Mouse (Mus musculus) heart, embryonic 11.5 days (tissue): ENCODE data around the gene Azi2. TPM values are rescaled to one million over a fixed set of nuclear protein-coding genes. Genes with fewer than 3 reads are reported as not detected.

Experiments used
- ATAC-seq: fragments of 200-750 bp; cut with Nextera tagmentation; replicated peaks from 2 replicates; pipeline ENCODE4 v1.8.0; 2017; ENCODE audit warnings: moderate library complexity; ENCODE audit not compliant: insufficient number of reproducible peaks, low FRiP score, low TSS enrichment
- H3K27ac ChIP-seq: fragments of 300-500 bp; sonication (generic); 2 replicates; pipeline ENCODE4 v1.5.1; 2014; ENCODE audit warnings: mild to moderate bottlenecking, low read depth, low read length
- H3K27me3 ChIP-seq: fragments of 300-500 bp; sonication (generic); 2 replicates; pipeline ENCODE4 v1.6.1; 2014; ENCODE audit warnings: mild to moderate bottlenecking, low read length, mixed read lengths; ENCODE audit not compliant: control insufficient read depth, insufficient read depth
- H3K36me3 ChIP-seq: fragments of 300-500 bp; sonication (generic); 2 replicates; pipeline ENCODE4 v1.6.1; 2014; ENCODE audit warnings: mild to moderate bottlenecking, low read length, moderate library complexity, mixed read lengths; ENCODE audit not compliant: control insufficient read depth, insufficient read depth
- H3K4me1 ChIP-seq: fragments of 300-500 bp; sonication (generic); 2 replicates; pipeline ENCODE4 v1.6.1; 2014; ENCODE audit warnings: low read length; ENCODE audit not compliant: control insufficient read depth, insufficient read depth
- H3K4me2 ChIP-seq: fragments of 300-500 bp; sonication (generic); 2 replicates; pipeline ENCODE4 v1.6.1; 2014; ENCODE audit warnings: mild to moderate bottlenecking, moderate library complexity
- H3K4me3 ChIP-seq: fragments of 300-500 bp; sonication (generic); 2 replicates; pipeline ENCODE4 v1.5.1; 2014; ENCODE audit warnings: low read depth, low read length
- H3K9ac ChIP-seq: fragments of 300-500 bp; sonication (generic); 2 replicates; pipeline ENCODE4 v1.6.1; 2014; ENCODE audit warnings: mild to moderate bottlenecking, low read depth, low read length, moderate library complexity
- H3K9me3 ChIP-seq: fragments of 300-500 bp; sonication (generic); replicated peaks from 2 replicates; pipeline ENCODE4 v1.6.1; 2016; ENCODE audit warnings: low read length; ENCODE audit not compliant: control insufficient read depth
- WGBS: fragments of 180-500 bp; shearing (Covaris S2); extraction: QIAGEN DNeasy Blood & Tissue Kit; methylation state at CpG from one replicate; pipeline ENCODE4 v1.1.7; 2014; ENCODE audit not compliant: insufficient replicate concordance; 5-methylcytosine and 5-hydroxymethylcytosine counted together
- polyA plus RNA-seq: library from polyadenylated mRNA; unstranded; fragments of >200 nt; fragmentation: Nextera tagmentation; extraction: Ambion mirVana; gene quantifications from 2 replicates; pipeline ENCODE4 v1.2.1, GENCODE M21; 2014

Azi2 gene
- polyA plus RNA-seq, 1 experiment from 2014 or later: 68.6 TPM

DNA sequence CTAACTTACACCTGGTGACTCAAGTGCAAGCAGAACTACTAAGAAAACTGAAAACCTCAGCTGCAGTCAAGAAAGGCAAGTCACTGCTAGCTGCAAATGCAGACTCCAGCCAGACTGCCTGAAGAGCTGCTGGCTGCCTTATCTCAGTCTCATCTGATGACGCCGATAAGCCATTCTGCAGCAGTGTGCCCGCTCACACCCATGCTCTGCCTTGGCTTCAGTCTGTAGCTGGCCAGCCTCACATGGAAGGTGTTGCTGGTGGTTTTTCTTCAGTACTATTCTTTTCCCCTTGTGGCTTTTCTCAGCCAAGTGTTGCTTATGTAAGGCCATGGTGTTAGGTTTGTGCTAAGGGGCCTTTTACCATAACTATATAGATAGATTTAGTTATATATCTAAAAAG, 18.8 kb downstream of the Azi2 start:
- Histone ChIP-seq H3K36me3 (peaks cover 11% of the 10 kb centered on the region), H3K9ac (no peak overlapping the region), H3K4me3 (no peak overlapping the region), H3K4me1 (no peaks in the 10 kb centered on the region), H3K27me3 (no peaks in the 10 kb centered on the region), H3K27ac (no peak overlapping the region), H3K9me3 (no peaks in the 10 kb centered on the region), H3K4me2 (no peak overlapping the region)
- no peak for ATAC-seq
- 77% methylated on average over 3 of the region's 3 CpGs for WGBS

GRCm38 (mm10) chr9:118070442-118070841, 30.1 kb downstream of the Azi2 start:
- no peak for ATAC-seq
- Histone ChIP-seq H3K27me3 (no peaks in the 10 kb centered on the region), H3K4me2 (no peak overlapping the region), H3K9me3 (no peaks in the 10 kb centered on the region), H3K27ac (no peak overlapping the region), H3K4me1 (no peaks in the 10 kb centered on the region), H3K36me3 (no peaks in the 10 kb centered on the region), H3K9ac (no peak overlapping the region), H3K4me3 (no peak overlapping the region)
- WGBS: 89% methylated on average over 6 of the region's 6 CpGs

- no peak overlapping the region for H3K27ac ChIP-seq
- WGBS: 74% methylated on average over 3 of the region's 3 CpGs
- H3K36me3 ChIP-seq: no peaks in the 10 kb centered on the region
- ATAC-seq: no peak
- no peaks in the 10 kb centered on the region for H3K4me1 ChIP-seq
- H3K9ac ChIP-seq: no peak overlapping the region
- H3K4me2 ChIP-seq: no peak overlapping the region
- no peak overlapping the region for H3K4me3 ChIP-seq
- no peaks in the 10 kb centered on the region for H3K27me3 ChIP-seq
- no peaks in the 10 kb centered on the region for H3K9me3 ChIP-seq
Observed at GRCm38 (mm10) chr9:118071337-118071736, 31.0 kb downstream of the Azi2 start.

DNA sequence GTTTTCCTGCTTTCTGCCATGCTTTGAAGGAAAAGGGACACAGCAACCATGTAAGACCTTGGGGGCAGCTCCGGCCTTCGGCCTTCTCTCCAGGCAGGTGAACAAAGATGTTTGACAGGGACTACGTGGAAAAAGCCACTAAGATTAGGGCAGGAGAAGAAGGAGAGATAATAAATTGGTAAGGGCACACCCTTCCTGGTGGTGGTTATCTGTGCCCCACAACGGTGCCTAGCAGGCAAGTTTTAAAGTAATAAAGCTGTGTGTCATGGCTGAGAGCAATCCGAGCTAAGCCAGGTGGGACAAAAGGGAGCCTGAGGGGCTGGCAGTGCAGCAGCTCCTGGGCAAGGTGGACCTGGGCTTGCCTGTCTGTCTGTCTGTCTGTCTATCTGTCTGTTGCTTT, 31.8 kb downstream of the Azi2 start:
- H3K4me2 ChIP-seq: no peak overlapping the region
- H3K4me3 ChIP-seq: no peak overlapping the region
- H3K36me3 ChIP-seq: no peaks in the 10 kb centered on the region
- no peaks in the 10 kb centered on the region for H3K27me3 ChIP-seq
- no peak overlapping the region for H3K27ac ChIP-seq
- 68% methylated on average over 5 of the region's 5 CpGs for WGBS
- no peak overlapping the region for H3K9ac ChIP-seq
- no peaks in the 10 kb centered on the region for H3K9me3 ChIP-seq
- H3K4me1 ChIP-seq: no peaks in the 10 kb centered on the region
- ATAC-seq: no peak

DNA sequence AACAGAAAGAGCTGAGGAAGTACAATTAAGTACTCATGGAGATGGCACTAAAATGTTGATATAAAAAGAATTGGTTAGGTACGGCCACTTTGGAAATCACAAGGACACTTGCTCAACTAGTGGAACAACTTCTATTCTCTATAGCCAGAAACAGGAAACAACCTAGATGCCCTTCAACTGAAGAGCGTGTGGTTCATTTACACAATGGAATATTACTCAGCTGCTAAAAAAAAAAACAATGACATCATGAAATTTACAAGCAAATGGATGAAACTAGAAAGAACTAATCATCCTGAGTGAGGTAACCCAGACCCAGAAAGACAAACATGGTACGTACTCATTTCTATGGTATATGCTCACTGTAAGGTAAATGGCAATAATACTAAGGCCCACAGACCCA, 33.1 kb downstream of the Azi2 start:
- WGBS: 88% methylated on average over 3 of the region's 3 CpGs
- Histone ChIP-seq H3K9me3 (no peaks in the 10 kb centered on the region), H3K27me3 (no peaks in the 10 kb centered on the region)

DNA sequence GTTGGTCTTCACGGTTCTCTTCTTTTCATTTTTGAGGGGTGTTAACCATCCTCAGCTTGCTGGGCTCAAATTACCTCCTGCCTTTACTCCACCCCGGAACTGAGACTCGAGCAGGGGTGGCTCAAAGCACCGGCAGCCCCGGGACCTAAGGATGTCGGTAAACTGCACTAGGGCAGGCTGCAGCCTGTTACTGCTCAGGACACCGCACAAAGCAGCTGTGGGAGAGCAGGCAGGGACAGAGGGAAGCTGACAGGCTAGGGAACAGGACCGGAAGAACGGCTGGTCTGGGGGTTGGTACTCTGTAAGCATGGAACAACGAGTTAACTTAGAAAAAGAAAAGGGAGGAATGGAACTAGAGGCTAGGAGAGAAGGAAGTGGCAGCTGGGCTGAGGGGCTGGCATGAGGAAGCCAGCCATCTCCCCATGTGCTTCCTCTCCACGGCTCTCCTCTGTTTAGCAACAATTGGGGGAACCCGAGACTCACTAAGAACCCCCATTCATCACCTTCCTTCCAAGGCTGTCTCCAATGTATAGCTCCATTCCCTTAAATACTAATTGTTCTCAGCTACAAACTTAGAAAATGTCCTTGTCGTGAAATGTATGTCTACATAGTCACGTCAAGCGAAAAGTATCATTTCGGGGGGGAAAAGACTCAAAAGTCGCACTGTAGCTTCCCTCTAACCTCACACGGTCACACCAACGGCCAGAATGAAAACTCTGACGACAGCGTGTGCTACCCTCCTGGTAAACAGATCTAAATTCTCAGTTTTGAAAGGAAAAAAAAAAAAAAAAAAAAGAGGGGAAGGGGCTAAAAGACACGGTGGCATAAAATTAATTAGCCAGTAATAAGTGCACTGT, 42.5 kb downstream of the Azi2 start:
- Histone ChIP-seq H3K4me3 (peak overlapping the region; percentile 23), H3K4me2 (peak overlapping the region; percentile 61), H3K27me3 (no peaks in the 10 kb centered on the region), H3K9me3 (no peaks in the 10 kb centered on the region), H3K36me3 (no peaks in the 10 kb centered on the region), H3K9ac (peak overlapping the region; percentile 44), H3K4me1 (no peaks in the 10 kb centered on the region), H3K27ac (no peak overlapping the region)
- WGBS: 43% methylated on average over 22 of the region's 22 CpGs
- no peak for ATAC-seq

More for the DNA sequence above, 33.1 kb downstream of the Azi2 start:
- no peak overlapping the region for H3K9ac ChIP-seq
- no peak overlapping the region for H3K4me3 ChIP-seq
- no peak for ATAC-seq
- no peak overlapping the region for H3K27ac ChIP-seq
- H3K4me2 ChIP-seq: no peak overlapping the region
- no peaks in the 10 kb centered on the region for H3K4me1 ChIP-seq
- no peaks in the 10 kb centered on the region for H3K36me3 ChIP-seq

GRCm38 (mm10) chr9:118083834-118084233, 43.5 kb downstream of the Azi2 start:
- Histone ChIP-seq H3K27me3 (no peaks in the 10 kb centered on the region), H3K27ac (no peak overlapping the region), H3K9ac (no peak overlapping the region), H3K4me1 (no peaks in the 10 kb centered on the region), H3K9me3 (no peaks in the 10 kb centered on the region), H3K4me3 (no peak overlapping the region), H3K36me3 (no peaks in the 10 kb centered on the region), H3K4me2 (no peak overlapping the region)
- 86% methylated on average over 4 of the region's 4 CpGs for WGBS
- ATAC-seq: no peak

DNA sequence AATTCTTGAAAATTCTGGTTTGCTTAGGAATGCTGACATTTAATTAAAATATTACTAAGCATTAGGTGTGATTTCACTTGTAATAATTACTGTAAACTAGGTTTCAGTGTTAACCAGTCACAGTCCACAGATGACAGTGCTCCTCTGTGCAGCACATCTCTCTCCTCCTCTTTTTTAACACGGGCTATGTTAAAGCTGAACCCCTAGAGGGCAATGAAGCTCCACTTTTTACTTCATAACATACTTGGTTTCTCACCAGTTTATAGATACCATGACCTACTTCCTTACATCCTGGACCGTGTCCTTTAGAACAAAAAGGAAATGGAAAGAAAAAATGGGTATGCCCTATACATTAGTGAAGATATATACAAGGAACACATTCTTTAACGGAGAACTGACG, 59.1 kb downstream of the Azi2 start:
- Histone ChIP-seq H3K9ac (no peak overlapping the region), H3K4me3 (no peak overlapping the region), H3K27me3 (no peaks in the 10 kb centered on the region), H3K4me2 (no peak overlapping the region), H3K9me3 (no peaks in the 10 kb centered on the region), H3K27ac (no peak overlapping the region), H3K4me1 (0 out of 2 replicates have a peak, but pooled peaks cover 2% of the 10 kb centered on the region), H3K36me3 (no peaks in the 10 kb centered on the region)
- ATAC-seq: no peak
- WGBS: 59% methylated on average over 4 of the region's 4 CpGs

- Histone ChIP-seq H3K9ac (no peak overlapping the region), H3K4me1 (0 out of 2 replicates have a peak, but pooled peaks cover 2% of the 10 kb centered on the region), H3K9me3 (no peaks in the 10 kb centered on the region), H3K27ac (no peak overlapping the region), H3K4me2 (no peak overlapping the region), H3K27me3 (no peaks in the 10 kb centered on the region), H3K36me3 (no peaks in the 10 kb centered on the region), H3K4me3 (no peak overlapping the region)
- WGBS: 84% methylated on average over 2 of the region's 2 CpGs
- no peak for ATAC-seq
Observed at GRCm38 (mm10) chr9:118100484-118100883, 60.2 kb downstream of the Azi2 start.
